Mouse (Mus musculus): ENCODE results near the gene Il18.
A peak's percentile ranks its signal among the peaks of the same experiment; 100 is the strongest.

DNA sequence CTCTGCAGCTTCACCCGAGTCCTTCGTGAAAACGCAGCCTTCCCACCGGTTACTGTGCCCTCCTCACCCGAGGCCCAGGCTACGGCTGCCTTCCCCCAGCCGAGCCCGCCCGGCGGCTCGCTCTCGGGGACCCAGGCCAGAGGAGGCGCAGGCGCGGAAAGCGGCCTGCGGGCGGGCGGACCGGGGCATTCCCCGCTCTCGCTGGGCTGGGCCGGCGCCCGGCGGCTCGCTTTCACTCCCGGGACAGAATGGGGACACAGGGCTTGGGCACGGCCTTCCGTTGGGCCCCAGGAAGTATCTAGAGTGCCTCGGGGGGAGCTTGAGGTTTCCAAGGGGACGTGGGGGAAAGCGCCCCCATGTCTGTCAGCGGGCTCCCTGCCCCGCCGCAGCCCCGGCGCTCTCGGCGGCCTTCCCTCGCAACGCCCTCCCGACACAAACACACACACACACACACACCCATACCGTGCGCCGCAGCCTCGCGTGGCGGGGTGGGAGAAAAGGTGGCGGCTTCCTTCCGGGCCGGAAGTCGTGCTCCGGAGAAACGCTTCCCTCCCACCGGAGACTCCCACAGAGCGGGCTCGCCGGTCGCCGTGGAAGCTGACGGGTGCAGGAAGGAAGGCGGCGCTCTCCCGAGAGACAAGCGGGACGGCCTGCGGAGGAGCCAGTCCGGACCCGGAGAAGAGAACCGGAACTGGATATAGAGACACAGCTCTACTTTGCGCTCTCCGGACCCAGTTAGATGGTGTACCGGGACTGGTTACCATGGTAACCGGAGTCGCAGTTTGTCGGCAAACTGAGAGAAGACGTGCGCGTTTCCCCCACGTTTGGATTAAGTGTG is 62.4 kb downstream of the Il18 start, which contains the start of the genes Pih1d2 and Nkapd1:
- TF ChIP-seq CTCF (IDR thresholded peaks at IDR 0.05; ENCODE audit: extremely low read depth, insufficient read depth, low read length) (no peak), POLR2A (IDR thresholded peaks at IDR 0.05; ENCODE audit: extremely low read depth, insufficient read depth, low read length) (peak; percentile 63; the same call in 1 of the 2 replicates)

Measured in cortical plate, adult 2 months (tissue).